Mouse (Mus musculus) adrenal gland, adult 18-20 months (tissue): ENCODE results near the gene Hspb8. TPM values are rescaled to one million over a fixed set of nuclear protein-coding genes. Genes with fewer than 3 reads are reported as not detected.
"Not testable (repeated sequence)": the region's sequence is repeated elsewhere in the genome, so short reads cannot be mapped to it uniquely, and the experiment has no call there.

ENCODE experiments used
- DNase-seq, 2 experiments: peaks; one replicate each; pipeline ENCODE4 v3.0.0; 2021 to 2022; ENCODE audit warnings: low spot score in 2 of 2
- total RNA-seq, 2 experiments: library from RNA; stranded (reverse); gene quantifications; 1 replicate in 1 of 2; 2 replicates in 1 of 2; pipeline ENCODE4 v1.2.3; 2021

The Hspb8 gene
- total RNA-seq, 2 experiments from 2014 or later = 261 to 274 TPM

DNA sequence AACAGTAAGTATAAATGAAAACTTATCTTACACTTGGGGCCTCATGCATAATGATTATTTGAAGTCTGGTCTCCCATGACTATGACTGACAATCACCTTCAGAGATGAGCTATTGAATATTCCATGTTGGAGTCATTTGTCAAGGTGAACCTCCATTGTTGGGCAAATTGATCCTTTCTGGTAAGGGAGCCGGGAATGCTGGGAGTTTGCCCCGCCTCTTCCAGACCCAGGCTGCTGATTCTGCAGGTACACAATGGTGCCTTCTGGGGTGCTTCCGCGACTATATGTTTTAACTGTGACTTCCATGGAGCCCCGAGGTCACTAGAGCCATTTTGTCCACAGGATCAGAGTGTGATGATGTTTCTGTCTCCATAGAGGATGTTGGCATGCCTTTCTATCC, 26.6 kb downstream of the Hspb8 start:
- no peak for DNase-seq

DNA sequence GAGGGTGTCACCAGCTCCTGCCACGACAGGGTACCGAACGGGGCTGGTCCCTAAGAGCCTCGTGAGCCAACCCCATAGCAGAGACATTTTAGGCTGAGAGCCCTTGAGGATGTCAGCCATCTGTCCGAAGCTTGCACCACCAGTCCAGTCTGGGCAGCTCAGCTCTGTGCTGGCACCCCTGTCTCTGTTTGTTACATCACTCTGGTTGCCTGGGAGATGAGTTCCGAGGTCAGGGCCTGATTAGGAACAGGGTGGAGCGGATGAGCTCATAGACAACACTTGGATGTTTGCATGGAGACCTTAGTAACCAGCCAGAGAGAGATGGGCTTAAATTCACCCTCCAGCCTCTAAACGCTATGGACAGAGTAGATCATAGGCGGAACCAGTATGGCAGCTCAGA, 30.1 kb downstream of the Hspb8 start:
- peak; percentile 25 to 53 for DNase-seq

GRCm38 (mm10) chr5:116389856-116390542, 32.7 kb downstream of the Hspb8 start:
- DNase-seq = peak in 1 of 2 experiments; percentile 25

DNA sequence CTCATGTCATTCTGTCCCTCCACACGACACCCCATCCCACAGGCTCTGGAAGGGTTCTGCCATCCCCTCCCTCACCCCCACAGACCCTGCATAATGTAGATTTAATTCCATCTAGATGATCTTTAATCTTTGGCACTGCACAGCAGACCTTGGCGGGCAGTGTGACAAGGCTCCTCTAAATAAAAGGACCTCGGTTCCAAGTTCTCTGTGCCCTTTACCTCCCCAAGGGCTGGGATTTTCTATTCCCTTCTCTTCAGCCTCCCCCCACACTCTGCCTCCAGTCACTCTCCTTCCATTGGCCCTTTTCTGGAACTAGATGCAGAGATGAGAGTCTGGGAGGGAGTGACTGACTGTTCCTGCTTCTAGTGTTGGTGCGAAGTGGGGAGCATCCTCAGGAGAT, 33.3 kb downstream of the Hspb8 start:
- peak in 1 of 2 experiments; percentile 10 for DNase-seq

GRCm38 (mm10) chr5:116387302-116387935, 35.2 kb downstream of the Hspb8 start:
- DNase-seq = no peak

DNA sequence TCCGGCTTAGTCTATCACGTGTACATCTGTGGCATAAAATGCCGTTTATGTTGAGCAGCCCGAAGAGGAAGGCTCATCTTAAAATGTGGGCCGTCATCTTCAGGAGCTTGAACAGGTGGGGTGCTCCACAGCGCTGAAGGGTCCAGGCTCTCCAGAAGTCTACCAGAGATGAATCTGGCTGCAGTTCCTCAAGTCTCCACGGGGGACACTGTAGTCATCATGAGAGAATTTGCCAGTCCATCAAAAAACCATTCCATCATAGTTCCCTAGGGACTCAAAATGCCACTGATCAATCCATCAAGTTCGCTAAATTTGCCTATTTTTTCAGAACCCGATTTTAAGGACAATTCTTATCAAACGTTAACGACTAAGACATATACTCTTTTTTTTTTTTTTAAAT, 36.6 kb downstream of the Hspb8 start:
- DNase-seq = peak; percentile 57 to 68

DNA sequence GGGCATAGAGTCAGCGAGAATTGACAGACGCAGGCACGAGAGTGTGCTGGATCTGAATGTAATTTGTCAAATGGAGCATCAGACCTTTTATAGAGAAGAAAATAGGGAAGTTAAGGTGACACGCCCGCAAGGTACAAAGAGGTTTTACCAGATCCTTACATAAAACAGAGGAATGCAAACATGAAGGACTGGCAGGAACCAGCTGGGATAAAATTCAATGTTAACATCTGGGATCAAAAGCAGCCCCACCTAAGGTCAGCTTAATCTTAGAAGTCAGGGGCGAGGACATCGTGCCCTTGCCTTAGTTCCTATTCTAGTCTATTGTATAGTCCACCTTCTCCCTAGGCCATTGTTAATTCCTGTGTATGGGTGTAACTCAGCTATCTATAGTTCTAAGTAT, 40.0 kb downstream of the Hspb8 start:
- not testable (repeated sequence) for DNase-seq

- DNase-seq = no peak
Observed at GRCm38 (mm10) chr5:116381726-116382125, 40.9 kb downstream of the Hspb8 start.

DNA sequence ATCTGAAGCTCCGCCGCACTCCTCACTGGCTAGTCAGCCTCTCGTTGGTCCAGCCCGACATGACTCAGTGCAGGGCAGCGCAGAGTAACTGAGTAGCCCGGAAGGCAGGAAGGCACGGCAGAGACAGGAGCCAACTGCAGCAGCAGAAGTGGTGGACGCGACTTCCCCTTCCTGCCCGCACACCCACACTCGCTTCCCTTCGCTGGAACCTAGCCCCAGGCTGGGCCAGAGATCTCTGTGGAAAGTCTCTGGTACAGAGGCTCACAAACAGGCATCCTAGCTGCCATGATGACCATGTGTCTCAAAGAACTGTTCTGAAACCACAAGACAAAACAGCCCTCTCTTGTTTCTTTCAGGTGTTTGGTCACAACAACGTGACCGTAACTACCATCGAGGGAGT, 41.4 kb downstream of the Hspb8 start:
- no peak for DNase-seq

GRCm38 (mm10) chr5:116380384-116380783, 42.3 kb downstream of the Hspb8 start:
- no peak for DNase-seq

DNA sequence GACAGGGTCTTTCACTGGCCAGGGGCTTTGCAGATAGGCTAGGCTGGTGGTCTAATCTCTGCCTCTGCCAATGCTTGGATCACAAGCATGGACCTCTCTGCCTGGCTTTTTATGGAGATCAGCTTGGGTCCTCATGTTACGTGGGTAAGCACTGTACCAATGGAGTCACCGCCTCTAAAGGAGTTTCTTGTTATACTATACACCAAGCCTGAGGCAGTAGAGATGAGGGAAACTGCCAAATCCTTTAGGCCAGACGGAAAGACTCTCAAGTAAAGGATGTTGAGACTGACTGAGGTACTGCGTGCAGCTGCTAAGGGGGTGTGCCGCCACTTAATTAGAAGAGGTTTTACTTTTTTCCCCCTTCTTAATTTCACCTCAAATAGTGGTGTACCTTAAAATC, 43.8 kb downstream of the Hspb8 start:
- DNase-seq = no peak

- no peak for DNase-seq
Observed at GRCm38 (mm10) chr5:116367923-116368322, 54.7 kb downstream of the Hspb8 start.

GRCm38 (mm10) chr5:116366889-116367682, 55.6 kb downstream of the Hspb8 start:
- DNase-seq = no peak

DNA sequence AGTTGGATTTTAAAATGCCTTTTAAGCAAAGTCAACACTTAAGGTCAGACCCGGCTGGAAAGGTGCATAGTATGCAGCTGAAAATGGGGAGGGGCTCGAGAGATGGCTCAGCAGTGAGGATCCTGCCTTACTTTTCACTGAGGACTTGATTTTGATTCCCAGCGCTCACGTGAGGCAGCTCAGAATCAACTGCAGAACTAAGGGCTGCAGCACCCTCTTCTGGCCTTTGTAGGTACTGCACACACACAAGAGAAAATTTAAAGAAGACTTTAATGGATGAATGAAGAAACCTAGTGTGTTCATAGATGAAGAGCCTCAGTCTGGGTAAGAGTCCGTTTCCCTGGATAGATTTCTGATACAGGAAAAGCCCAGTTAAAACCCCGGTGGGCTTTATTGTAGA, 61.3 kb downstream of the Hspb8 start:
- no peak for DNase-seq

- DNase-seq = no peak
Observed at GRCm38 (mm10) chr5:116360751-116361150, 61.9 kb downstream of the Hspb8 start.

Other genes starting within 250 kb of the Hspb8 start
- not detected for gene Ccdc60, start 133.9 kb downstream of the Hspb8 start, total RNA-seq
- gene Srrm4, start 169.0 kb upstream of the Hspb8 start, total RNA-seq = 1 to 10 TPM in 1 of 2 experiments, under 1 TPM in 1; 0.89 to 1.3 TPM